Mouse (Mus musculus): ENCODE data around the gene Gm20388.

- no peak for TF ChIP-seq GATA1 (IDR thresholded peaks at IDR 0.05; ENCODE audit: low read length)
- TF ChIP-seq TAL1 (IDR thresholded peaks at IDR 0.05; ENCODE audit: low read length) = no peak
Observed at GRCm38 (mm10) chr8:120422236-120422635, 511.6 kb downstream of the Gm20388 start.

All from erythroblast, embryonic 14.5 days (primary cell).